Mouse (Mus musculus): ENCODE results near the gene Olfr653.

The Olfr653 gene

DNA sequence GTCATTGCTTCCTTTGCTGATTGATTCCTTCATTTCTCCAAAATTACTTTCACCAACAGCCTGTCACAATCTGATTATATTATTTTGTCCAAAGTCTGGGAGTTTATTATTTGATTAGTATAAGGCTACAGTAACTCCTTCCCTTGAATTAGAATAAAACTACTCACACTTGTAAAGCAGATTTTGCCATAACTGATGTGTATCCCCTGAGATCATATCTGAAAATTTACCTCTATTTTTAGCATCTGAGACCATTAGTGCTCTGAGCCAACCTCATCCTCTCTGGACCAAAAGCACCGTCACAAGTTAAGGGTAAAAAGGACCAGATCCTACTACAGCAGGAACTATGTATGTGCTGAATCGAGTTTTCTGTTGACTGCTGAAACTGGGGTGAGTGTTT is at the start of gene Olfr653:
Olfr653 (plus strand) TSS at position 301 of the 400 bp plus-strand sequence.
- DNase-seq (ENCODE audit: low spot score) = no peak

GRCm38 (mm10) chr7:104549833-104550232 is 27.3 kb upstream of the Olfr653 start, which contains the start of gene Olfr651:
Gene Olfr651 (plus strand): TSS chr7:104550133.
- DNase-seq (ENCODE audit: low spot score) = no peak

DNA sequence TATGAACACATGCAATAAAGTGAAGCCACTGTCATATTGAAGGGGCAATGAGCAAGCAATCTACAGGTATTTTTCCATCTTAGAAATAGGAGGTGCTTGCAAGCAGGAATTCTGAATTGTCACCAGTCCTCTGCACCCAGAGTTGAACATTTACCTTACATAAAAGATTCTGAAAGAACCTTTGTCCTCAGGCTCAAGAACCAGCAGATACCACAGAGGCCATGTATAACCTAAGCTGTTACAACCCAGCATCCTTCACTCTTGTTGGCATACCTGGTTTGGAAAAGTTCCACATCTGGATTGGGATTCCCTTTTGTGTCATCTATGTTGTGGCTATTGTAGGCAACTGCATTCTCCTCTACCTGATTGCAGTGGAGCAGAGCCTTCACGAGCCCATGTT is 24.4 kb upstream of the Olfr653 start:
- DNase-seq (ENCODE audit: low spot score) = no peak

DNA sequence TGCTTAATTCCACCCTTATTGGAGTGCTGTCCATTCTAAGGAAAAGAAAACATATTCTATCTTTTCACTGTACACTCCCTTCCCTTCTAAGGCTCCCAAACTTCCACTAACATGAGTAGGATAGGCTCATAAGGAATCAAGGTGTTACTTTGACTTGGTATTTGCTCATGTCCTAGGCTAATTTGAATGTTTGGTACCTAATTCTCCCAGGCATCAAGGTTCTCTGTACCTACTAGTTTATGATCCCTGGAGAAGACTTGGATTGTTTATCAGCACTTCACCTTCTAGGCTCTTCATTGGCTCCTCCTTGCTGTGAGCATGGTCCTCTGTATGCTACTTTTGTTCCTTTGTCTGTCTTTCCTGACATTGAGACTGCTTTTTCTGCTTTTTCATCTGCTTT is 16.5 kb upstream of the Olfr653 start, which contains the start of gene Olfr652:
Olfr652 (plus strand) TSS at position 301 of the 400 bp plus-strand sequence.
- no peak for DNase-seq (ENCODE audit: low spot score)

GRCm38 (mm10) chr7:104580846-104581245 is 3.7 kb downstream of the Olfr653 start:
- no peak for DNase-seq (ENCODE audit: low spot score)

GRCm38 (mm10) chr7:104581429-104581828 is 4.3 kb downstream of the Olfr653 start:
- no peak for DNase-seq (ENCODE audit: low spot score)

DNA sequence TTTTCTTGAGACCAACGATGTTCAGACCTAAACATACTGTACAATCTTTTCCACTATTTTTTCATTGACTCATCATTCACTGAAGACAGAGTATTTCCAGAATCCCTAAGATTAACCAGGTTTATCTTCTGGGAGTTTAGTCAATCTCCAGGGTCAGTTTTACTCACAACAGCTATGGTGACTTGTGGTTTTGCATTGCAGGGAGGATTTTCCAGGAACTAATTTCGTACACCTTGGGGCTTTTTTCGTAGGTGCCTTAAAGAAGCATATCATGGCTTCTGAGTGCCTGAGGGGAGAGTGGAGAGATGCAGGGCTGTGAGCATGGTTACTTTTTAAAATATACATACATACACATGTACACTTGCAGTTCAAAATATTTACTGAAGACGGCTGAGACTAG is 9.6 kb downstream of the Olfr653 start, which contains the start of gene Olfr654:
Olfr654 (plus strand) TSS at position 301 of the 400 bp plus-strand sequence.
- no peak for DNase-seq (ENCODE audit: low spot score)

GRCm38 (mm10) chr7:104588274-104588673 is 11.2 kb downstream of the Olfr653 start:
- no peak for DNase-seq (ENCODE audit: low spot score)

DNA sequence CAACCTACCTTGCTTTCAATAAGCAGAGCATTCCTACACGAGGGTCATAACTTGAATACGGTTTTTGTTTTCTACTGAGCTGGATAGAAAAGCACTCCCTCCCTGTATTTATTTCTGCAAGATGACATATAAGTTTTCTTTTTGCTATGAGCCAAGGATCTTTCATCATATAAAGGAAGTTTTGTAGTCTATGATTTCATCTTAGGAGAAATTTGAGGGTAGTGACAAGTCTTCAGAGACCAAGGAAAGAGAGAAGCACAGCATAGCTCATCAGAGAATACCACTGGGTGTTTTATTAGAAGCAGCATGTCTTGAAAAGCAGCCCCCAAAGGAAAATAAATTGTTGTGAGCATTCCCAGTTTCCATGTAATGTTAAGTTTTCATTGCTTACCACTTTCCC is 24.6 kb downstream of the Olfr653 start, which contains the start of gene Olfr655:
Olfr655 (minus strand) TSS at position 101 of the 400 bp plus-strand sequence.
- no peak for DNase-seq (ENCODE audit: low spot score)

- DNase-seq (ENCODE audit: low spot score) = peak; percentile 11
Observed at GRCm38 (mm10) chr7:104603173-104603572, 26.1 kb downstream of the Olfr653 start.

- DNase-seq (ENCODE audit: low spot score) = no peak
Observed at GRCm38 (mm10) chr7:104604727-104605126, 27.6 kb downstream of the Olfr653 start.

GRCm38 (mm10) chr7:104613655-104614054 is 36.5 kb downstream of the Olfr653 start, which contains the start of gene Olfr656:
Gene Olfr656 (plus strand): TSS chr7:104613955.
- no peak for DNase-seq (ENCODE audit: low spot score)

GRCm38 (mm10) chr7:104624494-104624893 is 47.4 kb downstream of the Olfr653 start, which contains the start of gene Olfr657:
Gene Olfr657 (plus strand): TSS chr7:104624794.
- DNase-seq (ENCODE audit: low spot score) = no peak

All from testis, postnatal 14 days (tissue).